Mouse (Mus musculus): ENCODE results near the gene Rab4a.
A peak's percentile ranks its signal among the peaks of the same experiment; 100 is the strongest.
"Not testable (repeated sequence)": the region's sequence is repeated elsewhere in the genome, so short reads cannot be mapped to it uniquely, and the experiment has no call there.

Rab4a gene

GRCm38 (mm10) chr8:123789461-123789860, 16.3 kb upstream of the Rab4a start:
- peak; percentile 62 for DNase-seq

- DNase-seq, result peak; percentile 88
Measured at GRCm38 (mm10) chr8:123789970-123790369, 15.8 kb upstream of the Rab4a start.

DNA sequence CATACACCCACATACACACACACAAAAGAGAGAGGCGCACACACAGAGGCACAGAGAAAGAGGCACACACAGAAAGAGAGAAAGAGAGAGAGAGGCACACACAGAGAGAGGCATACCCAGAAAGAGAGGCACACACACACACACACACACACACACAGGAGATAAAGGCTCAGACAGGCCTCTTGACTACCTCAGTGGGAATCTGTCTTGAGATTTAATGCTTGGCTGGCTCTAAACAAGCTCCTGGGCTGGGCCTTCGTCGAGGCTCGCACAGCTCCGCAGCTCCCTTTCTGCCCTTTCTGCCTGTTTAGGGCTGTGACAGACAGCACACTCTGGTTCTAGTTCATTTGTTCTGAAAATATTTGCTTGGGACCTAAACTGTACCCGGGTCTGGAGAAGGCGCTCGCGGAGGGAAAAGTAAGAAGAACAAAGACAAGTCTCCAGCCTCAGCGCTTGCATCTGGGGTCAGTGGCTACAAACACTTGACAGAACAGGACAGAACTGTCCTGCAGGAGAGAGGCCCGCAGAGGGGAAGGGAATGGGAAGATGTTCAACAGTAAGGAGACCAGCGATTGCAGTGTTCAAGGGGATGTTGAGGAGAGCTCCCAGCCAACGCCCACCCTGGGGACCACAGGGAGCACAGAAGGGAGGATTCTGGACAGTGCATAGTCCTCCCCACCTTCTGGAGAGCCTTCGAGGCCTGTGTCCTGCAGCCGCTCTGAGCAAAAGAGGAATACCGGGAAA, 14.5 kb upstream of the Rab4a start:
- no peak for DNase-seq

- DNase-seq, result no peak
Measured at GRCm38 (mm10) chr8:123791845-123792225, 13.9 kb upstream of the Rab4a start.

DNA sequence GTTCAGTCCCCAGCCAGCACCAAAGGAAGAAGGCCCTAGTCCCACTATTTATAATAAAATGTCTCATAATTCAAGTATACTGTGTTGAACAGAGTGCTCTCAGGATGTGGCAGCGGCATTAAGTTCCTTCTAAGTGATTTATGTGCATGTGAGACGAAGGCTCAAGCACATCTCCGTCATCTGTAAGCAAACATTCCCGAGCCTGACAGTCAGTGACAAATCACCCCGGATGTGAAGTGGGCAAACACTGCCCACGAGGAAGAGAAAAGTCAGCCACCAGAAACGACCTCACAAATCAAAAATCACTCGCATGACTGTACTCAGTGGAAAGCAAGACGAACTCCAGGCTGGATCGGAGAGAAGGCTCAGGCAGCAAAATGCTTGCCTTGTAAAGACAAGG, 11.9 kb upstream of the Rab4a start:
- no peak for DNase-seq

GRCm38 (mm10) chr8:123794766-123795165, 11.0 kb upstream of the Rab4a start:
- DNase-seq, result no peak

DNA sequence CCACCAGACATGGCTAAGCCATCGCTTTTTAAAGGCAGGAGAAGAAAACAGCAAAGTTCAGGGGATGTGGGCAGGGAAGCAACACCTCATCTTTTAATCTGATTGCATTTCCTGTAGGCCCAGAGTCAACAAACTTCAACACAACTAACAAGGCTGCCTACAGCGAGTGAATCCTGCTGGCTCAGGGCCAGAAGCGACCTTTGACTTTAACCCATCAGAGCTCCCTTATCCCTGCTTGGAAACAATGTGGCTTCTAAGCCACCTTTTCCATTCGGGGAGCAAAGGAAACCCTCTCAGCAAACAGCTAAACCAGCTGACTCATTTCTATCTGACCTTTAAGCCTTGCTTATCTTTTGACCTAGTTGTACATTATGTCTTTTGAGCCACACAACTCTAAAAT, 9.0 kb upstream of the Rab4a start:
- DNase-seq, result no peak

DNA sequence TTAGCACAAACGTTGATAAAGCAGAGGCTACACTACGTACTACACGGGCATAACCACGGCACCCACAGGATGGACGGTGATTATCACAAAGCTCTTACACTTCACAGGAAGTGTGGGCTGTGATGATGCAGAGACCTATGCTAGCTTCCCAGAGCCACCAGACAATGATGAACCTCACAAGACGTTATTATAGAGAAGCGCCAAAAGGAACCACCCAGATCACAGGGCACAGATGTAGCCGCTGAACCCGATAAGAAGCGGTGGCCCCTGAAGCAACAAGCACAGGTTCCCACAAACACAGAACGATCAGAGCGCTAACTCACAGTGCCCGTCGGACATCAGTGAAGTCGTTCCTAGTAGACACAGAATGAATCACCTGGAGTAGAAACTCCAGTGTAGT, 7.9 kb upstream of the Rab4a start:
- no peak for DNase-seq

DNA sequence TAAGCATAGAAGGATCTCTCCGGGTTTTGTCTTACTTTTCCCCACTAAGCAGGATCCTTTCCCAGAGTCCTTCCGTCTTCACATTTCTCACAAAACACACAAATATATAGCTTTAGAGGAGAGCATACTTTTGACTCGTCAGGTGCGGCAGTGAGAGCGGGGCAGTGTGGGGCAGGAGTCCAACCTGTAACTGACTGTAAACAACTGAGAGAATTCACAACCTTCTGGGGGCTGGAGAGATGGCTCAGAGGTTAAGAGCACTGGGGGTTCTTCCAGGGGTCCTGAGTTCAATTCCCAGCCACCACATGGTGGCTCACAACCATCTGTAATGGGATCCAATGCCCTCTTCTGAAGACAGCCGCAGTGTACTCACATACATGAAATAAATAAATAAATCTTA, 6.4 kb upstream of the Rab4a start:
- DNase-seq, result no peak

GRCm38 (mm10) chr8:123799885-123800284, 5.9 kb upstream of the Rab4a start:
- no peak for DNase-seq

GRCm38 (mm10) chr8:123800867-123801266, 4.9 kb upstream of the Rab4a start:
- no peak for DNase-seq

DNA sequence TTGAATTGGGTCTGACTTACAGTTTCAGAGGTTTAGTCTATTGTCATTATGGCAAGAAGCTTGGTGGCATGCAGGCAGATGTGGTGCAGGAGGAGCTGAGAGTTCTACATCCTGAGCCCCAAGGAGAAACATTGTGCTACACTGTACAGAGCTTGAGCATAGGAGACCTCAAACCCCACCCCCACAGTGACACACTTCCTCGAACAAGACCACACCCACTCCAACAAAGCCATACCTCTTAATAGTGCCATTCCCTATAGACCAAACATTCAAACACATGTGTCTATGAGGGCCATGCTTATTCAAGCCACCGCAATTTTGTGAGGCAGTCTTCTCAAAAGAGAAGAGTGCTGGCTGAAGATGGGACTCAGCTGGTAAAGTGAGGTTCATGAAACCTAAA, 4.2 kb upstream of the Rab4a start:
- no peak for DNase-seq

- no peak for DNase-seq
Measured at GRCm38 (mm10) chr8:123803639-123804038, 2.1 kb upstream of the Rab4a start.

GRCm38 (mm10) chr8:123804586-123804985, 1.2 kb upstream of the Rab4a start:
- no peak for DNase-seq

DNA sequence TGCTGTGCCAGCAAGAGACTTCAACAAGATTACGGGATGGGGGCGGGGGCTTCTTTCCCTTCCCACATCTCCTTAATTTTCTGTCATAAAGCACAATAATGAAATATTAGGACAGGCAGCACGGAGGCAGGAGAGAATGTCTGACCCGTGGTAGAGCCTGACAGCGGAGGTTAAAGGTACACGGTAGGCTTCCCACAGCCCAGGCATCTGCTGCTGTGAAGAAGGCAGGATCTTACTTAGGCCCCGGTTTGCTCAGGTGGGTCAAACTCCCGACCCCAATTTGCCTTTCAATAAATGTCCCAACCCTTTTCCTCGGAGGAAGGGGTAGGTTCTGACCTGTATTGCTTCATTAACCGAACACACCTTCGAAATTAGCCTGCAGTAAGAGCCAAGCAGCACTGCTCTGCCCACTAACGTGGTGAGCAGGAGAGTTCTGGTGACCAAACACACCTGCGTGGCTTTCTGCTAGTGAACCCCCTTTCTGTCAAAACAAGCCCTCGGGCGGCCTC, 522 bp upstream of the Rab4a start:
- no peak for DNase-seq

GRCm38 (mm10) chr8:123806374-123806935, 670 bp downstream of the Rab4a start:
- no peak for DNase-seq

DNA sequence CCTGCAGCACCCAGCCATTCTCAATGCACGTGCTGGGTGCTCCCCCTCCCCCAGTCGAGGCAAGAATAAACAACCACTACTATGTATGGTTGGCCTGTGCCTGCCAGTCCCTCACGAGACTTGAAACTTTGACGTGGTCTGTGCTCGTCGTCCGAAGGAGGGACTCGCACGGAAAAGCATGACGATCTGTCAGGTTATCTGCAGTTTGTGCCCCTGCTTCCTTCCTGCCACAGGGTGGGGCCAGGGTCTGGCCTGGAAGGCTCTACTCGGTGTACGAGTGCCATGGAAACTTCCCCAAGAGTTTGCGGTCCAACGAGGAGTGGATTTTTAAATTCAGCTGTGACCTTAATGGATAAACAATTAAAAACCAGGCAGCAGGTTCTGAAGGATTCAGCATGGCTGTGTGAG, 1.2 kb downstream of the Rab4a start:
- no peak for DNase-seq

GRCm38 (mm10) chr8:123807852-123808573, 2.2 kb downstream of the Rab4a start:
- no peak for DNase-seq

DNA sequence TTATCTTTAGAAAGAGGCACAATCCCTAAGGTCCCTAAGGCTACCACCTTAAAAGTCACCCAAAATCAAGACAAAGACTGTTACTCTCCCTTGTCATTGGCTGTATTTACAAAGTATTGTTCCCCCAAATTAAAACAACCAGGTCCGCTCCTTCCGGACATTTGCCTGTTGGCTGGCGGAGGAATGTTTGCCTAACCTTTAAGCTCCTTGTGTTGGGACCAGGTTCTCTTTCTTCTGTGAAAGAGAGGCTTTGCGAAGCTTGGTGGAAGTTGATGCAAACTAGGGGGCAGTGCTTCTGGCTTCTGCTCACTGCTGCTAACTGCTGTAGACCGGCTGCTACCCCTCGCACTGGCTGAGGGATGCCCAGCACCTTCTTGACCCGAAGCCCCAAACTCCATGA, 2.9 kb downstream of the Rab4a start:
- no peak for DNase-seq

DNA sequence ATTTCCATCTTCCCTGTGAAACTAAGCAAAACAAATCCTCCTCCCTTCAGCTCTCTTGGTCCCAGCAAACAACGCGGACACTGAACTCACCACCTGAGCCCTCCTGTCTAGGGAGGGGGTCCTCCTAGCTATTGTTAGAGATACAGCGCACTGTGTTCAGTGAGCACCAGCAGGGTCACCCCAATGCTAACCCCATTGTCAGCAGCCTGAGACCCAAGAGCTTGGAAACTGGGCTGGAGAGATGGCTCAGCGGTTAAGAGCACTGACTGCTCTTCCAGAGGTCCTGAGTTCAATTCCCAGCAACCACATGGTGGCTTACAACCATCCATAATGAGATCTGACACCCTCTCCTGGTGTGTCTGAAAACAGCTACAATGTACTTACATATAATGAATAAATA, 3.6 kb downstream of the Rab4a start:
- not testable (repeated sequence) for DNase-seq

DNA sequence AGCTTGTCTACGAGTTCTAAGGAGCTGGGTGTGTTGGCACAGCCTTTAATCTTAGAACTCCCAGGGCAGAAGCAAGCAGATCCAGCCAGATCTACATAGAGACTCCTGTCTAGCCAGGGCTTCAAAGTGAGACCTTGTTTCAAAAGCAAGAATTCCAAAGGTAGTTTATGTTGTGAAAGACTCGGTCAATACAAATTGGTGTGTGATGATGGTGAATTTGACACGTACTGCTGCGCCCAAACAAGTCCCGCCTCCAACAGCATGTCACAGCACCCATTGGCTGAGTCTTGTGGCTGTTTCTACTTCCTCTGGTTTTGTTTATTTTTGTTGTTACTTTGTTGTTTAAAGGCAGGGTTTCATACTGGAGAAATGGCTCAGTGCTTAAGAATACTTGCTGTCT, 6.4 kb downstream of the Rab4a start:
- no peak for DNase-seq

- DNase-seq, result peak; percentile 94
Measured at GRCm38 (mm10) chr8:123813173-123813891, 7.5 kb downstream of the Rab4a start.

DNA sequence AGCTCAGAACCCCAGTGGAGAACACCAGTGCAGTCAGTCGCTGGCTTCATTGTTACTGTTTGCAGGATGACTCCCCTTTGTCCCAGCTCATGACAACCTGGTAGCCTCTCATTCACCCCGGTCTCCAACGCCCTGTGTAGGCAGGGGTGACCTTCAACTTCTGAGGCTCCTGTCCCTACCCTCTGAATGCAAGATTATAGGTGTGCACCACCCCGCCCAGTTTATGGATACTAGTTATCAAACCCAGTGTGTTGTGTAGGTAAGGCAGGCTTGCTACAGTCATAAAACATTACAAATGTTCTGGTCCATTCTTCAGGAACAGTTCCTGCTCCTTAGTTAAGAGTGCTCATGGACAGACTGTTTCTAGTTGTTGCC, 8.1 kb downstream of the Rab4a start:
- no peak for DNase-seq

GRCm38 (mm10) chr8:123815325-123815724, 9.5 kb downstream of the Rab4a start:
- no peak for DNase-seq

All from cerebellum, adult 11-12 months (tissue).